Mouse (Mus musculus) Patski (cell line): ENCODE results near the gene Tbc1d2b. TPM values are rescaled to one million over a fixed set of nuclear protein-coding genes. Genes with fewer than 3 reads are reported as not detected.
A peak's percentile ranks its signal among the peaks of the same experiment; 100 is the strongest.

Source experiments
- ATAC-seq: fragments of 100-300 bp; one replicate; pipeline ENCODE4 v1.8.0; 2021
- CTCF ChIA-PET: fragments of 350-600 bp; sonication (Branson Sonifier 250); formaldehyde crosslinking; loops from one replicate; lab custom pipeline; 2022; ENCODE audit warnings: inconsistent platforms; lab: Charles Lee
- POLR2A ChIA-PET: fragments of 350-600 bp; sonication (Branson Sonifier 250); formaldehyde crosslinking; loops from one replicate; lab custom pipeline; 2022; ENCODE audit warnings: antibody characterized with exemption, inconsistent platforms; lab: Charles Lee
- DNase-seq: peaks from one replicate; pipeline ENCODE4 v3.0.0-alpha.2; 2011; ENCODE audit warnings: low read depth, low spot score
- H3K27me3 ChIP-seq: fragments of 371-371 bp; one replicate; pipeline ENCODE4 v1.5.1; 2021
- CTCF ChIP-seq: fragments of 100-300 bp; IDR thresholded peaks from one replicate; pipeline ENCODE4 v1.5.1; 2021
- in situ Hi-C: fragments of 300-500 bp; cut with MboI; formaldehyde crosslinking; loops from 3 replicates; pipeline ENCODE4 v1.11.1; 2018; ENCODE audit warnings: low pct_unique_long_range_greater_than_20kb, mixed read lengths
- polyA plus RNA-seq: library from polyadenylated mRNA; unstranded; gene quantifications from one replicate; pipeline ENCODE4 v1.2.3, GENCODE M21; 2021

Gene Tbc1d2b
- 11.8 TPM for polyA plus RNA-seq

DNA sequence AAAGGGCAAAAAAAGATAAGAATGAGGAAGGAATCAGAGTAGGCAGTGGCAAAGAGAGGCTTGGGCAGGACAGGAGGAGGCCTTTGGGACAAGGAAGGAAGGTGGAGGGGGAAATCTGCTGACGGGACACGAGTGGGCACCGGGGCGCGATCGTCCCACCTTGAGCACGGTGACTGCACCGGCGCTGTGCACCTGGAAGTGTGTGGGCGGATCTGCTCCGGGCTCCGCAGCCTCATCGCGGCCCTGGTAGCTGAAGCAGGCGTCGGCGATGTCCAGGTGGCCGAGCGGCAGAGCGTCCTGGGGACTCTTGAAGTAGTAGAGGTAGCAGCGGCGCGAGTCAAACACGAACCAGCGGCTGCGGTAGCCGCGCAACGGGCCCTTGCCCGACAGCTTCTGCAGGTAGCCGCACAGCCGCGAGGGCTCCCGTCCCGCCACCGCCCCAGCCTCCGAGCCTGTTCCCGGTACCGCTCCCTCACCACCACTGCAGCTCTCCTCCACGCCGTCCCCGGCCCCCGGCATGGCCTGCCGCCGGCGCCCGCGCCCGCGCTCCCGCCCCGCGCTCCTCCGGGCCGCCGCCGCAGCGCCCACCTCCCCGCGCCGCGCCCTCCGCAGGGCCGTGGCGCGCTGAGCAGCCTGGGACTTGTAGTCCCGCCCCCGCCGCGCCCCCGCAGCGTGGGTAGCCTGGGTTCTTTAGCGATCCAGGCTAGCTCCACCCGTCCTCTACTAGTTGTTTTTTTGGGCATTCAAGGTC, at the start of gene Tbc1d2b:
Gene Tbc1d2b, minus strand, starts transcription at position 612 of the 751 bp plus-strand sequence.
- ChIA-PET CTCF (interaction anchor here (1.5 kb wide), 1 partner anchor 65 kb away, joined by 3 read pairs; no protein-coding TSS in a partner anchor), POLR2A (no interaction called here)
- ATAC-seq (peak; percentile 88), DNase-seq (no peak)
- no peaks in the 10 kb centered on the region for H3K27me3 ChIP-seq
- in situ Hi-C loops = no loop called here
- no peak for TF ChIP-seq CTCF

DNA sequence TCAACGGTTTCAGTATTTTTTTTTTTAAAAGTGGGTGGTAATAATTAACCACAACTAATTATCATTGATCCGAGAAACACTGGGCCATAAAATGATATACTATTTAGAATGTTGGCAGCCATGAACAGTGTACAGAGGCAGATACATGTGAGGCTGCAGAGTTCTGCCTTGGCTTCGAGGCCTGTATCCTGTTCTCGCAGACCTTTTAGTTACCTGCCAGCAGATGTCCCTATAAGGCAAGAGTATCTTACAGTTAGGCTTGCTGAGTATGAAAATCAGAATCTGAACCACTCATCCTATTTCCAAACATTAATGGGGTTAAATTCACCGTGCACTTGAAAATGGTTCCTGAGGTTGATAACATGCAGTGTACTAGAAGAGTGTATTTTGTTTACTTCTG, 45.7 kb upstream of the Tbc1d2b start:
- DNase-seq (no peak), ATAC-seq (no peak)
- CTCF ChIA-PET = no interaction called here
- in situ Hi-C loops = no loop called here
- POLR2A ChIA-PET = no interaction called here
- H3K27me3 ChIP-seq = peaks cover 19% of the 10 kb centered on the region
- peak; percentile 21 for TF ChIP-seq CTCF

DNA sequence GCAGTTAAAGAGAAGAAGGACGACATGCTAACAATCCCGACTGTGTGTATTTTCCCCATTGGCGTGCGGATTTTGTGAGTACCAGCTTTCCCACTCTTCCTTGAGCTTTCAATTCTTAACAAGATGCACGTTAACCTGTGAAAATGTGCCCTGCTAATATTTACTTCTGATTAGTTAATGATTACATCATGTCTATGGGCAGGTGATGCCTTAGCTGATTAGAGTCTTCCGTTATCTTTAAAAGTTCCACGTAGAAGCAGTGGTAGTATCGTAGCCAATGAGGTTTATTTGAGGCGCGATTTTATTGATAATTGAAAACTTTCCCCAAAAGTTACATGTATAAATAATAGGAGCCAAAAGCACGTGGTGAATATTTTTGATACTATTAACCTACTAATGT, 45.1 kb upstream of the Tbc1d2b start:
- in situ Hi-C loops = no loop called here
- ChIA-PET CTCF (interaction anchor here (1.2 kb wide), 1 partner anchor 11 kb away, joined by 3 read pairs; no protein-coding TSS in a partner anchor), POLR2A (no interaction called here)
- ATAC-seq (no peak), DNase-seq (no peak)
- peaks cover 25% of the 10 kb centered on the region for H3K27me3 ChIP-seq
- no peak for TF ChIP-seq CTCF

DNA sequence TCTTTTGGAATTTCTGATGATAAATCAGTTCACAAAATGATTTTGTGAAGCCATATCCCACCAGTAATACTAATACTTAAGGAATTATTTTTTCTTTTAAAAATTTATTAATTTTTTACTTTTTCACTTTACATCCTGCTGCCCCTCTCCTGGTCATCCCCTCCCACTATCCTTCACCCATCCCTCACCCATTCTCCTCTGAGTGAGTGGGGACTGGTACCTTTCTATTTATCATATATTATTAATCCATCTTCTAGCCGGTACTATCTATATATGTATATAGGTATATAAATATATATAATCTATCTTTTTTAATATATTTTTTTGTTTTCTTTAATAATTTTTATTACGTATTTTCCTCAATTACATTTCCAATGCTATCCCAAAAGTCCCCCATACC, 33.6 kb upstream of the Tbc1d2b start:
- ATAC-seq (no peak), DNase-seq (no peak)
- in situ Hi-C loops = no loop called here
- CTCF ChIA-PET = no interaction called here
- H3K27me3 ChIP-seq = peaks cover 3% of the 10 kb centered on the region
- no peak for TF ChIP-seq CTCF
- POLR2A ChIA-PET = no interaction called here

DNA sequence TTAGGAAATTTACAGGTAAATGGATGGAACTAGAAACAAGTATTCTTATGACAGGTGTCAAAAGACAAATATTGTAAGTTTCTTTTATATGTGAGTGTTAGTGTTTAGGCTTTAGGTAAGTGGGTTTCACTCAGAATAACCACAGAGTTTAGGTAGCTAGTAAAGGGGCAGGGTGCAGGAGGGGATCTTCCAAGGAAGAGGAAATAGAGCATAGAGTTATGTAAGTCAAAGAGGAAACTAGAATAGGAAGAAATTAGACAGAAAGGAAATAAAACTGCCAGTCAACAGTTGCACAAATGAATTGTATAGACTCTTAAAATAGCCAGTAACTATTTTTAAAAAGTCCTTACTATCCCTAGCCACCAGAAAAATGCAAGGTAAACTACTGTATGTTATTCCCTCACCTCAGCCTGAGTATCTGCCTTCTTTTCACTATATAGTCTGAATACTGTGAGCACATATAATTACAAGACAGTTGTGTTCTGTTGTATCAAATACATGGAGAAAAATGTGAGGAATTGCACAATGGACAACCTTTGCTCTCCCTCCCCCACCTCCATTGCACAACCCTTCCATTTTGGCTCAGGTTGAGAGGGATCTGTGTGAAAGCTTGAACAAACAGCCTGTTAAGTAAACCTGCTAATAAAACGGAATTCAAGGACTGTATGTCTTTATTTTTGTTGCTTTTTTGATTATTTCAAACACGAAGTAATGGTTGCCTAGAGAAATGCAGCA, 32.7 kb upstream of the Tbc1d2b start:
- H3K27me3 ChIP-seq = peaks cover 3% of the 10 kb centered on the region
- ChIA-PET POLR2A (no interaction called here), CTCF (no interaction called here)
- DNase-seq = no peak
- TF ChIP-seq CTCF = no peak
- ATAC-seq = no peak
- in situ Hi-C loops = no loop called here

GRCm38 (mm10) chr9:90302670-90303069, 32.1 kb upstream of the Tbc1d2b start:
- peaks cover 3% of the 10 kb centered on the region for H3K27me3 ChIP-seq
- DNase-seq (no peak), ATAC-seq (no peak)
- in situ Hi-C loops = no loop called here
- ChIA-PET POLR2A (no interaction called here), CTCF (no interaction called here)
- TF ChIP-seq CTCF = no peak

DNA sequence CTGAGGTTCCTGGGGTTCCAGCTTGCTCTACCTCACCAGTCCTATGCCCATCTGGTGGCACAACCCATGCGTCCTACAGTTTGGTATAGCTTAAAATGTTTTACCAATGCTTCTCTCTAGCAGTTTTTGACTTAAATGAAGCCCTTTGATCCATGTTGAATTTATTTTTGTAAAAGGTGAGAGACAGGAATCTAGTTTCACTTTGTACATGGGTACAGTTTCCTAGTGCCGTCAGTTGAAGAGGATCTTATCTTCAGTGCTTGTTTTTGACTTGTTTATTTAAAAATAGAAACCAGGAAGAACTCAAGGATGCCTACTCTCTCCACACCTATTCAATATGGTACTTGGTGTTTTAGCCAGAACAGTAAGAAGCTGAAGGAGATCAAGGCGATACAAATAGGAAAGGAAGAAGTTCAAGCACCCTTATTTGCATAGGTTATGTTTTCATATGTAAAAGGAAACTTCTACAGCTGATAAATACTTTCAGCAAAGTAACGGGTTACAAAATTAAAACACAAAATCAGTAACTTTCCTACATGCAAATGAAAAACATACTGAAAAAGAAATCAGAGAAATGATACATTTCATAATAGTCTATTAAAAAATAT, 30.6 kb upstream of the Tbc1d2b start:
- POLR2A ChIA-PET = no interaction called here
- H3K27me3 ChIP-seq = peaks cover 10% of the 10 kb centered on the region
- DNase-seq = no peak
- TF ChIP-seq CTCF = no peak
- no peak for ATAC-seq
- CTCF ChIA-PET = no interaction called here
- in situ Hi-C loops = no loop called here

DNA sequence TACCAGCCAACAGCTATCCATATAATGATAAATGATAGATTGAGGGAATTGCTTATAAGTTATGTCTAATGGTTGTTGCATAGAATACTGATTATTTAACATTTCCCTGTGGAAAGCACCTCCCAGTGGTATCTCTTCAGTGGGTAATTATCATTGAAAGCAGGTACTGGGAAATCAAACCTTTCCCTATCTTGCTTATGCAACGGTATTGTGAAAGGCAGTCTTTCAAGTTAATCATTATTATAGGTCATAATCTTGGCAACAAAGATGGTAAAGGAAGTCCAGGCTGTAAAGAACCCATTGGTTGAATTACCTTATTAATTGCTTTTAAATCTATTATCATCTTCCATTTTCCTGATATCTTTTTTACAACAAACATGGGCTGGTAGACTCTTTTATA, 27.0 kb upstream of the Tbc1d2b start:
- ATAC-seq = no peak
- TF ChIP-seq CTCF = no peak
- H3K27me3 ChIP-seq = peaks cover 26% of the 10 kb centered on the region
- CTCF ChIA-PET = no interaction called here
- in situ Hi-C loops = no loop called here
- no peak for DNase-seq
- POLR2A ChIA-PET = no interaction called here

- ATAC-seq = no peak
- in situ Hi-C loops = no loop called here
- no peak for TF ChIP-seq CTCF
These were observed 23.2 kb upstream of the Tbc1d2b start for GRCm38 (mm10) chr9:90293641-90294398.

GRCm38 (mm10) chr9:90278397-90278796, 7.8 kb upstream of the Tbc1d2b start:
- in situ Hi-C loops = no loop called here
- ATAC-seq (no peak), DNase-seq (no peak)
- TF ChIP-seq CTCF = no peak
- ChIA-PET CTCF (interaction anchor here (1.2 kb wide), 1 partner anchor 14 kb away, joined by 3 read pairs; no protein-coding TSS in a partner anchor), POLR2A (interaction anchor here (0.7 kb wide), 1 partner anchor 23 kb away, joined by 3 read pairs; no protein-coding TSS in a partner anchor)
- H3K27me3 ChIP-seq = peaks cover 3% of the 10 kb centered on the region

More at GRCm38 (mm10) chr9:90293641-90294398, 23.2 kb upstream of the Tbc1d2b start:
- CTCF ChIA-PET = no interaction called here
- POLR2A ChIA-PET = no interaction called here
- H3K27me3 ChIP-seq = peaks cover 28% of the 10 kb centered on the region
- DNase-seq = no peak
